Mouse (Mus musculus) mouse embryonic stem cell (cell line): ENCODE results near the gene Crygs.

ENCODE experiments used
- in situ Hi-C, 2 experiments: fragments of 300-500 bp; cut with MboI; formaldehyde crosslinking; loops; 1 replicate in 1 of 2; 3 replicates in 1 of 2; pipeline ENCODE4 v1.14.3; 2019 to 2020; ENCODE audit warnings: low sequenced_read_pairs in 2 of 2, low pct_unique_long_range_greater_than_20kb in 1 of 2, mixed read lengths in 1 of 2; ENCODE audit not compliant: unreplicated experiment in 1 of 2

The Crygs gene

GRCm38 (mm10) chr16:22811477-22811876 is at the start of gene Crygs:
Gene Crygs (minus strand): TSS chr16:22811577.
- in situ Hi-C loops, result no loop called here

GRCm38 (mm10) chr16:22857431-22858113 is 46.2 kb upstream of the Crygs start, which contains the start of the genes Tbccd1 and Dnajb11:
Gene Tbccd1 (minus strand): TSS chr16:22857669.
Gene Dnajb11 (plus strand): TSS chr16:22857845.
- in situ Hi-C loops, result no loop called here

- in situ Hi-C loops, result no loop called here
Observed at GRCm38 (mm10) chr16:22856773-22857172, 45.4 kb upstream of the Crygs start.

DNA sequence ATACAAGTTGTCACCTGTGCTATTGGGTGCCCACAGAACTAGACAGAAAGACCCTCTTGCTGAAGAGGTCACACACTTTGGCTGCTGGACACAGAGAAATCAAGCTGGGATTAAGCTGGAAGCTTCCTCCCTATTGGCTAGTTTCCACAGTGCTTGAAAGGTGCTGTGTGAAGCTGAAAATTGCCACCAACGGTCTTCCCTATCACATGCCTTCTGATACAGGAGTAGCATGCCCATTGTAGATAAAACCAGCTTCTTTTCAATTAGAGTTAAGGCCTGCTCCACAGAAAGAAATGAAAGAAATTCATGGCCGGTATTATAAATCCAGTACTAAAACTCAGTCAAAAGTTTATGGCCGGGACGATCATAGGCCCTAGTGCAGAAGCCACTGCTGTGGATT is 41.3 kb upstream of the Crygs start:
- in situ Hi-C loops, result no loop called here

DNA sequence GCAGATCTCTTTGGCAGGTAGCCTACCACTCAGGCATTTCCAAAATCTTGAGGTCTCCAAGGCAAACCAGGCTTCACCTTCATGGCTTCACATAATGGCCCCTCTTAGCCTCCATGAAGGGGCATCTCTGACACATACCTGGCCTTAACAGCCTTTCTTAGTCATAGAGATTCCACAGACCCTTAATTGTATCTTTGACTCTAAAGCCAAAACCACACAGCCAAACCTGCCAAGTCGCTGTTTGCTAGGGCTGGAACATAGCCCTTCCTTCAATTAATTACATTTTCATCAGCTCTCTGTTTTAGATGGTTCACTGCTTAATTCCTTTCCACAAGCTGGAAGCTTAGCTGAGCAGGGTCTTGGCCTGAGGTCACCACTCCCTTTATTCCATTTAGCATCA is 37.0 kb upstream of the Crygs start:
- in situ Hi-C loops, result no loop called here

GRCm38 (mm10) chr16:22847686-22848085 is 36.3 kb upstream of the Crygs start:
- in situ Hi-C loops, result no loop called here

- in situ Hi-C loops, result no loop called here
Observed at GRCm38 (mm10) chr16:22845481-22845880, 34.1 kb upstream of the Crygs start.

- in situ Hi-C loops, result no loop called here
Observed at GRCm38 (mm10) chr16:22844834-22845233, 33.5 kb upstream of the Crygs start.

DNA sequence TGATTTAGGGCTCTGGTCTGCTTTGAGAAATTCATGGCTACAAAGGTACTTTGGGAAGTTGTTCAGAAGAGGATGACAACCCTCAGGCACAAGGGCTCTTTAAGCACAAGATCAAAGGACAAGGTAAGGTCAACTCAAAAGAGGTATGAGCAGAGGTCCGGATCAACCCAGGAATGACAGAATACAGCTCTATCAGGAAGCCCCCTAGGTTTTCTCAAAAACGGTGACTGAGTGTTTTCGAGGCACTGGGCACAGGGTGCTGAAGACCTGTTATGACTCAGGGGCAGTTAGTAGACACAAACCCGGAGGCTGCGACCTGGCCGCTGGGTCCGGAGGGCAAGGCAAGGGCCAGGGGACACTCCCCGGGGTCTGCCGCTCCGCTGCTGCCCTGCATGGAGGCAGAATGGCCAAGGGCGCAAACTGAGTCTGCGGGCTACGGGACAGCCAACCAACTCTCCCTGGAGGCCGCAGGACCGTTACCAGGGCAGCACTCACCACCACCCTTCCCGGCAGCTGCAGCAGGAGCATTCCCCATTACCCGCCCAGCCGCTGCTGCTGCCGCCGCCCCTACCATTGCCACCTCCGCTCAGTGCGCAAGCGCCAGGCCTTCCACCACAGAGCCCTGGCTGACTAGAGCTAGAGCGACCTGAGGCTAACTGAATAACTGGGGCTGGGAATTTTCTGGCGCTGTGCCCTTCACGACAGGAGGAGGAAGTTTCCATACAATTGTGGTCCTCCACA is 32.9 kb upstream of the Crygs start:
- in situ Hi-C loops, result no loop called here

DNA sequence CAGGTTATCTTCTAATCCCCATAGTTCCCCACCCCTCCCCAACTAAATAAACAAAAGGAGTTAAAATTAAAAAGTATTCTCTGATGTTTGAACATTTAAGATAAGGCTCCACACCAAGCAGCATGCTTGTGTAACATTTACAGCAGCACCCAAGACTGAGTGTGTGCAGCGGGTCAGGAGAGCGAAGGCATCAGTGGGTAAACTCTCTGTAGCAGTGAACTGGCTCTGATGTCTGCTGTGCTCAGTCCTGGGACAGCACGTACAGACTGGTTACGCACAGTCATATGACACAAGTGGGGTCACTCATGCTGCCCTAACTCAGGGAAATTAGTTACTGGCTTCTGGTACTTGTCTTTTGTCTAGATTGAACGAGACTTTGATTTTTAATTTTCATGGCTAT is 31.5 kb upstream of the Crygs start:
- in situ Hi-C loops, result no loop called here

DNA sequence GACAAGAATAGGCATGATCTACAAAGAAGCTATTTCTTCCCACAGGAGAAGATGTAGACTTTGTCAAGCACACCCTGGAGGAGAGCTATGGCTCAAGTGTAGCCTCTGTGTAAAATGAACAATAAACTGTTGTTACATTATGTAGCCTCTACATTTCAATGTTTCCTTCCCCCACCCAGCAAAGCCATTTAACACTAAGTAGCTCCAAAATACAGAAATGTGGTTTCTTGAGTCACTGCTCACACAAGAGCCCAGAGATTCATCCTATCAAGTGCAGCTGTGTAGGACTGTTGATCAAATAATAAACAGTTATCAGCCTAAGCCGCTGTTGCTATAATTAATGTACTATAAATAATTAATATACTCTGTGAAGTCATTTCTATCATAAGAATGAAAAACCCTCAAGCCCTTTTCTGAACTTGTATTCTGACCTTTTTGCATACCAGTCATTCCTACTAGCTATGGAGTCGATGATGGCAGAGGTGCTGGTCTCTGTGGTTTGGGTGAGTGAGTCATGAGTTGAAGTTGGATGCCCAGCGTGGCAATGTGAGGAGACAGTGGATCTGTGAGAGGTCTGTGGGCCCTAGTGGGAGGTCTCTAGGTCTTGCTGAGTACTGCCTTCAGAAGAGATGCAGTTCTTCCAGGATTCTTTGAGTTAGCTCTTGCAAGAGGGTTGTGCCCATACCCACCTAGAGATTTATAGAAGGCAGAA is 27.9 kb upstream of the Crygs start:
- in situ Hi-C loops, result no loop called here

DNA sequence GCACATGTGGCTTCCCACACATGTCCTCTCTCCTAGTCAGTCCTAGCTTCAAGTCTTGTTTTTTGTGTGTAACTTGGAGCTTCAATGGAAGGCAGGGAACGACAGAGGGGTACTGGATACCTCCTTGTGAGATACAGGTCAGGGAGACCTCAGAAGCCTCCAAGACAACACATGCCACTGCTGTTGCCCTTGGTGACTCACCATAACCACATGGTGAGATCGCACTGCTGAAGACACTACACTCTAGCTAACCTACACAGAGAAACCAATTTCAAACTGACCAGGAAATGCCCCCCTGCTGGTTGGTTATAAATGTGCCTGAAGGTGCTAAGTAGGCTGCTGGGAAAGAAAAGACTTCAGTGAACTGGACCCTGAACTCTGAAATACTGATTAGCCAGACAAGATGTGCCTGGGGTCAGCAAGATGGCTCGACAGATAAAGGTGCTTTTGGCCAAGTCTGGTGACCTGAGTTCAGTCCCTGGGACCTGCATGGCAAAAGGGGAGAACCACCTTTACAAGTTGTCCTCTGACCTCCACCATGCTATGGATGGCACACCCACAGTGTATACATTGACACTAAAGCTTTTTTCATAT is 21.7 kb upstream of the Crygs start:
- in situ Hi-C loops, result no loop called here

- in situ Hi-C loops, result no loop called here
Observed at GRCm38 (mm10) chr16:22820731-22821130, 9.4 kb upstream of the Crygs start.

DNA sequence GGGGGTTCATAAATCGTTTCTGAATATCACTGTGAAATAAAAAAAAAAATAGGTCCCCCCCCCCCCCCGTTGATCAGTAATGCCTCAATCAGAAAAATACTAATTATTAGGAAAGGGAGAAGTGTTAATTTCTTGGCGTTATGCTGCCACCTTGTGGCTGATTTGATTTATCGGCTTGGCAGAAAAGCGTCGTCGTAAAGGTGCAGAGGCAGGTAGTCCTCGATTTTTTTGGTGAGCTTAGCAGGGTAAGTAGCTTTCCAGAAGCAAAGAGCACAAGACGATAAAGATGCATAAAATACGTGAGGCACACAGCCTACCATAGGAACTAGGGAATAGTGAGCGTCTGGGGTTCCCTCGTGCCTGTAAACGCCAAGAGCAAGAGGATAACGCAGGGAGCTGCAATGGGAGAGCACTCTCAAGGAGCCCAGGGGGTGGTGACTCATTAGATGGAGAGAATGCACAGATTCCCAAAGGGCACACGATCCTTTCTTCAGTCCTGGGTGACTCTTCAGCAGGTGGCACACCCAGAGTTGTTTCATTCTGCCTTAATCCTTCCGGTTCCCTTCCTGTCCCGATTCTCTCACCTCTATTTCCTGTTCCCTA is 3.8 kb downstream of the Crygs start:
- in situ Hi-C loops, result loop anchor here (10.0 kb wide), 2 partner anchors 243 to 493 kb away; no protein-coding TSS in a partner anchor

GRCm38 (mm10) chr16:22802786-22803185 is 8.6 kb downstream of the Crygs start:
- in situ Hi-C loops, result loop anchor here (5.0 to 10.0 kb wide), 3 partner anchors 225 to 488 kb away; no protein-coding TSS in a partner anchor

- in situ Hi-C loops, result loop anchor here (5.0 to 10.0 kb wide), 3 partner anchors 223 to 486 kb away; no protein-coding TSS in a partner anchor
Observed at GRCm38 (mm10) chr16:22800849-22801109, 10.6 kb downstream of the Crygs start.

GRCm38 (mm10) chr16:22800026-22800848 is 11.1 kb downstream of the Crygs start:
- in situ Hi-C loops, result loop anchor here (5.0 to 10.0 kb wide), 3 partner anchors 223 to 485 kb away; no protein-coding TSS in a partner anchor

DNA sequence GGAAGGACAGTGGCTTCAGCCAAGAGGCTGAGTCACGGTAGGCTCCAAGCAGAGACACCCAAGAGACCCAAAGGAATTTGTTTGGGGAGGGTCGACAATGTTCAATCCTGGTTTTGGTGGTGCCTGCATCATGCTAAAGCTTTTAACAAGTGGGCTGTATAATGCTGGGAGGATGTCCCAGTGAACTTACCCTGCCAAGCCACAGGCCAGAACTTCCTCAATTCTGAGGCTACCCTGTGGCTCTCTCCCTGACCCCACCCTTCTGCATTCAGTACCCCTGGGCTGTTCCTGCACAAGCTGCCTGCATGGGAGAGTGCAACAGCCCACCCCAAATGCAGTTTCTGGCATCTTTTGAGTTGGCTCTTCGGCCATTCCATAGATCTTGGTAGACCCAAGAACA is 12.9 kb downstream of the Crygs start:
- in situ Hi-C loops, result no loop called here
